Mouse (Mus musculus) megakaryocyte, adult 5-6 weeks (primary cell): Measurements from ENCODE around the gene Grb14. TPM values are rescaled to one million over a fixed set of nuclear protein-coding genes. Genes with fewer than 3 reads are reported as not detected.

ENCODE experiments used
- ATAC-seq: 2 replicates; pipeline ENCODE4 v1.8.0; 2016; ENCODE audit warnings: mild to moderate bottlenecking, inconsistent platforms; ENCODE audit not compliant: poor library complexity, severe bottlenecking
- total RNA-seq, 2 experiments: library from RNA; stranded (forward) in 1 of 2; stranded (reverse) in 1 of 2; fragments of 153-499, 151-499 nt in 1 of 2; fragments of 221-1000, 200-1000 nt in 1 of 2; gene quantifications; 2 replicates each; pipeline versions ENCODE4 v1.2.3 to v1.2.4; 2015 to 2017

The Grb14 gene
- total RNA-seq, 2 experiments from 2014 or later = 5.8 to 12.2 TPM

GRCm38 (mm10) chr2:64975546-64975945 lies 49.2 kb downstream of the Grb14 start:
- ATAC-seq = no peak

DNA sequence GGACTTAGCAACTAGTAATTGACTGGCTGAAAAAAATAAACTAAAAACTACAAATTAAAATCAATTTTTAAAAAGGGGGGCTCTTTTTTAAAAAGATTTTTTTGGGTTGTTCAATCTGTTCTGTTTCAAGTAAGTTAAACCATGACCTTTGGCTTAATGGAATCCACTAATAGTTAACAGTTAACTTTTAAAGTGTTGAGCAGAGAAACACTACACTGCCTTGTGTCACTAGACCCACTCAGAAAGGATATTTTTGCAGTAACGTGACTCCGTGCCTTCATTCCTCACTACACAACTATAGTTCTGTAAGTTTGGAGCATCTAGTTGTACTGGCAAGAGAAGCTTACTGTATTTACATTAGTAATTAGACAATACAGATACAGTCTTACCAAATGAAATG lies 50.2 kb downstream of the Grb14 start:
- no peak for ATAC-seq

GRCm38 (mm10) chr2:64973819-64974441 lies 50.9 kb downstream of the Grb14 start:
- no peak for ATAC-seq

GRCm38 (mm10) chr2:64973125-64973524 lies 51.7 kb downstream of the Grb14 start:
- no peak for ATAC-seq

- ATAC-seq = no peak
Measured at GRCm38 (mm10) chr2:64971828-64972227, 53.0 kb downstream of the Grb14 start.

DNA sequence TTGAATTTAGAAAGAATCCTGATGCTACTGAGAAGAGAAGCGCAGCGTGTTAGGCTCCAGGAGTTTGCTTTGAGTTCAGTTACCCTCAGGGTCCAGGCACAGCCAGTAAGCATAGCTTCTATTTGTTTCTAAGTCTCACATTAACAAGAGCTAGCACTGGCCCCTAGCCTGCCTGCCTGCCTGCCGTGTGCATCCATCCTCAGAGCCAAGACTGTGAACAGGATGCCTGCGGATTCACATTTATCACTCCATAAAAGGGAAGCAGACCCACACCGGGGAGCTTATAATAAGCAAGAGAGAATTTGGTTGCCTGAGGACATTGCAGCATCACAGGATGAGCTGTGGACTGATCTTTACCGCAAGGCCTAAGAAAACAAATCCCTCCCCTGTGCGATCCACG lies 53.8 kb downstream of the Grb14 start:
- no peak for ATAC-seq

GRCm38 (mm10) chr2:64966893-64967444 lies 57.8 kb downstream of the Grb14 start:
- ATAC-seq = peak; percentile 16; the same call in 1 of the 2 replicates

GRCm38 (mm10) chr2:64966323-64966722 lies 58.5 kb downstream of the Grb14 start:
- ATAC-seq = no peak

DNA sequence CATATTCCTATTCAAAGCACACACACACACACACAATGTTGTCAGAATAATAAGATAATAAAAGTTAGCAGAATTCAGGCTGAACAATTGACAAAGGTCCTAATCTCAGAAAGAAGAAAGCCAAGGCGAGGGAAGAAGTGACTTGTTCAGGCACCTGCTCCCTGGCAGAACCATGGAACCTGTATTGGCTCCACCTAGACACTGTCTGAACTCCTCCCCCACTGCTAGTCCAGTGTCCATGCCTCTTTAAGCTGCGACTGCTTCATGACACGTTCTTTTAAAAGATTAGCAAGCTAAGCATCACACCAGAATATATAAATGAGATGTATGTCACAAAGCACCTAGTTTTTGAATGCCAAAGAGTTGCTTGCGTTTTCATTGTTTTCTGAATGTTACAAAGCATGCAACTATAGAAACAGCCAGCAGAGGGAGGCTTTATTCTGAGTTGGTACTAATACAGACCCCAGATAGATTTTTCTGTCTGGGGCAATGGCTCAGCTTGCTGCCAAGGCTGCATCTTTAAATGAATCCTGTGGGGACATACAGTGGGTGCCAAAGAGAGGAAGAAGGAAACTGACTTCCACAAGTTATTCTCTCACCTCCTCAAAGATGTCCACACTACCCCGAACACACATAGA lies 59.4 kb downstream of the Grb14 start:
- peak; percentile 47; the same call in 1 of the 2 replicates for ATAC-seq

- ATAC-seq = no peak
Measured at GRCm38 (mm10) chr2:64962196-64962595, 62.6 kb downstream of the Grb14 start.

DNA sequence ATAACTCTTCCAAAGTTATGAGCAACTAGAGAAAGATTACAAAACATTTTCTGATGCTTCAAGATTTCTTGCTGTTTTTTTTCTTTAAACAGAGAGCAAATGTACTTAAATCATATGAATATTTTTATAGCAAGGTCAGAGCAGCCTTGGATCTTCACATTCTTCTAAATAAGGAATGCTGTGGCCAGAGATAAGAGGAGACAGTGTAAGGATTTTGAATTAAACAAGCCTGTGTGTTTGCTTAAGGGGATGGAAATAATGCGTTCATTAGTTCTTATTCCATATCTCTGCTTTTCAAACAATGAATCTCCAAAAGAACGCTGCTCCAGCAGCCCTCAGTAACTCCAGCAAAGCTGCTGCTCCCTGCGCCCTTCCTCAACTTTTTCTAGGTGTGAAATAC lies 63.4 kb downstream of the Grb14 start:
- no peak for ATAC-seq

- no peak for ATAC-seq
Measured at GRCm38 (mm10) chr2:64959657-64960056, 65.1 kb downstream of the Grb14 start.

GRCm38 (mm10) chr2:64955441-64955840 lies 69.3 kb downstream of the Grb14 start:
- ATAC-seq = no peak

DNA sequence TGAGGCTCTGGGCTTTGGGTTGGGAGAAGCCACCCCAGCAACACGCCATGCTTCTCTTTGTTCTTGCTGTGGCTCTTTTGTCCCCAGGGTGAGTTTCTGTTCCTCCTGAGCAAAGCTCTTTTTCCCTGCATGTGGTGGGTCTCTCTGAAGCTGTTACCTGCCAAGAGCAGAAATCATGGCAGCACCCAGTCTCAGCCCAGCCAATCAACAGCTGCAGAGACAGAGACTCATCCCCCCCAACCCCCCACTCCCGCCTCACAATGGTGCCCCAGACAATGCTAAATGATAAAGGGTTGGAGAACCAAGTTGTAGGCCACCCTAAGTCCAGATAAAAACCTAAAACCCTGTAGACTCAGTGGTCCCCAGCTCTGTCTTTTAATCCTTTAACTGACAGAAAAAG lies 75.6 kb downstream of the Grb14 start:
- ATAC-seq = no peak

GRCm38 (mm10) chr2:64948418-64949169 lies 76.2 kb downstream of the Grb14 start:
- peak; percentile 70; the same call in 1 of the 2 replicates for ATAC-seq

- ATAC-seq = no peak
Measured at GRCm38 (mm10) chr2:64947484-64947883, 77.3 kb downstream of the Grb14 start.

- ATAC-seq = no peak
Measured at GRCm38 (mm10) chr2:64920879-64921278, 103.9 kb downstream of the Grb14 start.

- no peak for ATAC-seq
Measured at GRCm38 (mm10) chr2:64915448-64915847, 109.3 kb downstream of the Grb14 start.

- ATAC-seq = no peak
Measured at GRCm38 (mm10) chr2:64904877-64905276, 119.9 kb downstream of the Grb14 start.

DNA sequence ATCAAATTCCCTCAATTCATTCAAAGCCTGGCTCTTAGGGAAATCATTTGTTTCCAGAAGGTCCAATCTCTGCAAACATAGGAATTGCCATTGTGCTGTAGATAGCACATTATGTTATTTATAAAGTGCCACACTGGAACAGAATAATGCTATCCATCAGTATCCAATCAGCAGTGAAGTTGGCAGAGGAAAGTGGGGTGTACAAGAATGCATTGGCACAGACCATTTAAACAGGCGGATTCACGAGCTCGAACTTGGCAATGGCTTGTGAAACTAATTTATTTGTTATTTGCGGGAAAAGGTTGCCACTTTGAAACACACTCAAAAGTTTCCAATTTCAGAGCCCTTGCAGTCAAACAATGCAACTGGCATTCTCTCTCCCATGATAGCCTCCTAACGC lies 126.9 kb downstream of the Grb14 start:
- no peak for ATAC-seq

DNA sequence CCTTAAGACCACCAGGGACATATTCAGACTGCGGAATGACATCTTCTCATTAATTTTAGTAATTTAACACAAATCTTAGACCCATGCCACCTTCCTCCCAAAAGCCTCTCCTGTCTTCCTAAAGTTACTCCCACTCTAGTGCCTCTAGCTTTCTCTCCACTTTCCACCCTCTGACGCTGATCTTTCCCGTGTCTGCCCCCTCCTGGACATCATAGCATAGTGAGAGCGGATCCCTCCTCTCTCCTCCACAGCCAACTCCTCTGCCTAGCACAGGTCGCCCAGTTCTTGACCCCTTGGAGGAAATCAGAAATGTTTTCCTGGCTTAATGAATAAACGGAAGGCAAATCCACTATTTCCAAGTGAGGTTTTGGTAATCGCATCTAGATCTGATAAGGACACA lies 131.6 kb downstream of the Grb14 start:
- ATAC-seq = no peak
